Mouse (Mus musculus) liver, embryonic 16.5 days (tissue): ENCODE data around the gene Prr5l. TPM values are rescaled to one million over a fixed set of nuclear protein-coding genes. Genes with fewer than 3 reads are reported as not detected.
A peak's percentile ranks its signal among the peaks of the same experiment; 100 is the strongest.

ENCODE experiments used
- ATAC-seq: fragments of 200-750 bp; cut with Nextera tagmentation; 2 replicates; pipeline ENCODE4 v1.8.0; 2017; ENCODE audit warnings: low read depth, mild to moderate bottlenecking, moderate number of reproducible peaks, moderate library complexity
- H3K27ac ChIP-seq: fragments of 300-500 bp; sonication (generic); 2 replicates; pipeline ENCODE4 v1.5.1; 2014; ENCODE audit warnings: mild to moderate bottlenecking, low read length
- H3K27me3 ChIP-seq: fragments of 300-500 bp; sonication (generic); 2 replicates; pipeline ENCODE4 v1.6.1; 2014; ENCODE audit warnings: low read depth, low read length, mixed read lengths; ENCODE audit not compliant: control insufficient read depth, insufficient read depth
- H3K36me3 ChIP-seq: fragments of 300-500 bp; sonication (generic); 2 replicates; pipeline ENCODE4 v1.6.1; 2014; ENCODE audit warnings: mild to moderate bottlenecking; ENCODE audit not compliant: control insufficient read depth, insufficient read depth
- H3K4me1 ChIP-seq: fragments of 300-500 bp; sonication (generic); 2 replicates; pipeline ENCODE4 v1.6.1; 2014; ENCODE audit warnings: low read depth, low read length, mixed read lengths; ENCODE audit not compliant: control insufficient read depth
- H3K4me2 ChIP-seq: fragments of 300-500 bp; sonication (generic); 2 replicates; pipeline ENCODE4 v1.6.1; 2014; ENCODE audit warnings: low read depth, low read length, mixed read lengths
- H3K4me3 ChIP-seq: fragments of 300-500 bp; sonication (generic); 2 replicates; pipeline ENCODE4 v1.5.1; 2014; ENCODE audit warnings: low read depth, mild to moderate bottlenecking, low read length
- H3K9ac ChIP-seq: fragments of 300-500 bp; sonication (generic); 2 replicates; pipeline ENCODE4 v1.6.1; 2014; ENCODE audit warnings: low read depth, low read length
- H3K9me3 ChIP-seq: fragments of 300-500 bp; sonication (generic); replicated peaks from 2 replicates; pipeline ENCODE4 v1.6.1; 2016; ENCODE audit warnings: low read length; ENCODE audit not compliant: control insufficient read depth
- WGBS: fragments of 180-500 bp; shearing (Covaris S2); extraction: QIAGEN DNeasy Blood & Tissue Kit; methylation state at CpG from one replicate; pipeline ENCODE4 v1.1.7; 2014; ENCODE audit not compliant: insufficient replicate concordance; 5-methylcytosine and 5-hydroxymethylcytosine counted together
- polyA plus RNA-seq: library from polyadenylated mRNA; unstranded; fragments of >200 nt; fragmentation: Nextera tagmentation; extraction: Ambion mirVana; gene quantifications from 2 replicates; pipeline ENCODE4 v1.2.1, GENCODE M21; 2015

Prr5l gene
- polyA plus RNA-seq, 1 experiment from 2014 or later = 5.4 TPM

DNA sequence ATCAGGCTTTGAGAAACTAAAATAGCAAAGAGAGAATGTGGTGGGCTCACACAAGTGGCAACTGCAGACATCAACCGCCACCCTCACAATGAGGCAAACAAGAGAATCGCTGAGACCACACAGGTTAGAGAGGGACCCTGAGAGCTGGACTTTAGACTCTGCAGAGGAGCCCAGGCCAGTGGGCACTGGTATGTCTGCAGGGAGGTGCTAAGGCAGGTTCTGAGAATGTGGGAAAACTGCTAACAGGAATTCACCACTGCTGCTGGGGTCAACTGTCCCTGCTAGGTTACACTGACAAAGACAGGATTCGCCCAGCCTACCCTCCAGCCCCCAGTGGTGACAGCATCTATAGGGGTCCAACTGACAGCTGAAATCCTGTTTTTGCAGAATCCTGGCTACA, 171.2 kb downstream of the Prr5l start:
- Histone ChIP-seq H3K36me3 (no peaks in the 10 kb centered on the region), H3K9ac (no peak overlapping the region), H3K27me3 (no peaks in the 10 kb centered on the region), H3K4me1 (no peaks in the 10 kb centered on the region), H3K4me3 (no peak overlapping the region), H3K9me3 (no peaks in the 10 kb centered on the region), H3K27ac (no peak overlapping the region), H3K4me2 (no peak overlapping the region)
- ATAC-seq = no peak
- WGBS = 57% methylated on average over 3 of the region's 3 CpGs

DNA sequence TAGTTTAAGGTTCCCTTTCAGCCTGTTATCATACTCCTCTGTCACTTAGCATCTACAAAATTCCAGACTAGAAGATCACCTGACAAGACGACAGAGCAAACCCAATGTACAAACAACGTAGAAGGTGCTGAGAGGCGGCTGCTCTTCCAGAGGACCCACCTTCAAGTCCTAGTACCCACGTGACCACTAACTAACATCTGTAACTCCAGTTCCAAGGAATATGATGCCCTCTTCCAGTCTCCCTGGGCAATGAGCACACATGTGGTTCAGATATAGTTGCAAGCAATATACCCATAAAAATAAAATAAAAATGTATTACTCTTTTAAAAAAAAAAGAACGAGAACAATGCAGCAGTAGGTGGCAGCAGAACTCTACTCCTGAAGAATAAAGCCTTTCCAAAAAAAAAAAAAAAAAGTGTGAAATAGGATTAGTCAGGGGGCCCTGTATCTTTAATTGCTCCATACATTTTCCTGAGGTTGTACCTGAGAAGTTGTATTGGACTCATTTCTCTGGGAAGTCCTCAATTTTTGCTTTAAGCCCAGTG, 176.8 kb downstream of the Prr5l start:
- no peak overlapping the region for H3K4me3 ChIP-seq
- ATAC-seq = no peak
- no peaks in the 10 kb centered on the region for H3K36me3 ChIP-seq
- no peak overlapping the region for H3K4me2 ChIP-seq
- no peaks in the 10 kb centered on the region for H3K4me1 ChIP-seq
- WGBS = 40% methylated on average over 5 of the region's 5 CpGs
- no peak overlapping the region for H3K27ac ChIP-seq
- no peaks in the 10 kb centered on the region for H3K27me3 ChIP-seq
- no peak overlapping the region for H3K9ac ChIP-seq
- H3K9me3 ChIP-seq = no peaks in the 10 kb centered on the region

DNA sequence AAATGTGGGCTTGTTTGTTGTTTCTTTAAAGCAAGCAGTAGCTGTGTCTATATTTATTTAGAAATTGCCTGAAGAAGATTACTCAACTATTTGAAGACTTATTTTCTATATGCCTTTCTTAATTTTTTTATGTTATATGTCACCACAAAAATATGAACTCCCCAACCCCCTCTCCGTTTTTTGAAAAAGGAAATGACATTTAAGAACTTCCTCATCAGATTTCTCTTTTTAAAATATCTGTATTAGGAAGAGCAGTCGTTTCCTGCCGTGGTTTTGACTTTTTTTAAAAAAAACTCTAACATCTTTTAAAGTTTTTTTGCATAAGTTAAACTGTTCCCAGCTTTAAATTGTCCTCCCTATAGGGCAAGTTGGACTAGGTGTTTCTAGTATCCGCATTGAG, 183.5 kb downstream of the Prr5l start:
- Histone ChIP-seq H3K4me1 (peaks cover 7% of the 10 kb centered on the region), H3K27me3 (no peaks in the 10 kb centered on the region), H3K4me2 (no peak overlapping the region), H3K27ac (no peak overlapping the region), H3K36me3 (peaks cover 16% of the 10 kb centered on the region), H3K4me3 (no peak overlapping the region), H3K9ac (no peak overlapping the region), H3K9me3 (no peaks in the 10 kb centered on the region)
- ATAC-seq = no peak
- WGBS = 32% methylated on average over 4 of the region's 4 CpGs

DNA sequence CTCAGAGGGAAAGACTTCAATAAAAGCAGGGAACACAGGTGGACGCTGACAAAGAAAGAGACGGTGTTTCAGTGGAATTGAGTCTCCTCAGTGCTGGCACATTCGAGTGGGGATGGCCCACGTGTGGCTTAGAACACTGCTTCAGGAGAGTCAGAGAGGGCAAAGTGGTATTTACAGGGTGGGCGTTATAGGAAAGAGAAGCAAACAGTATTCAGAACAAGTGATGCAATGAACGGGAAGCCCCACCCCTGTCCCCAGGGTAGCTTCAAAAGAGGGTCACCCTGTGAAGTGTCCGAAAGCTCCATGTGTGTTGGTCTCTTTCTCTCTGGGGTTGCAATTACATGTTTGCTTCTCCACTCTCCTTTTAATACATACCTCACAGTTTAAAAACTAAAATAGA, 187.2 kb downstream of the Prr5l start:
- H3K27me3 ChIP-seq = no peaks in the 10 kb centered on the region
- H3K4me3 ChIP-seq = no peak overlapping the region
- H3K4me2 ChIP-seq = no peak overlapping the region; the same call in 1 of the 2 replicates
- no peaks in the 10 kb centered on the region for H3K9me3 ChIP-seq
- WGBS = 63% methylated on average over 7 of the region's 7 CpGs
- peak; percentile 80 for ATAC-seq
- peaks cover 19% of the 10 kb centered on the region for H3K36me3 ChIP-seq
- 0 out of 2 replicates have a peak overlapping the region, but pooled peaks have one; percentile 4 for H3K27ac ChIP-seq
- H3K4me1 ChIP-seq = peaks cover 7% of the 10 kb centered on the region
- no peak overlapping the region for H3K9ac ChIP-seq

DNA sequence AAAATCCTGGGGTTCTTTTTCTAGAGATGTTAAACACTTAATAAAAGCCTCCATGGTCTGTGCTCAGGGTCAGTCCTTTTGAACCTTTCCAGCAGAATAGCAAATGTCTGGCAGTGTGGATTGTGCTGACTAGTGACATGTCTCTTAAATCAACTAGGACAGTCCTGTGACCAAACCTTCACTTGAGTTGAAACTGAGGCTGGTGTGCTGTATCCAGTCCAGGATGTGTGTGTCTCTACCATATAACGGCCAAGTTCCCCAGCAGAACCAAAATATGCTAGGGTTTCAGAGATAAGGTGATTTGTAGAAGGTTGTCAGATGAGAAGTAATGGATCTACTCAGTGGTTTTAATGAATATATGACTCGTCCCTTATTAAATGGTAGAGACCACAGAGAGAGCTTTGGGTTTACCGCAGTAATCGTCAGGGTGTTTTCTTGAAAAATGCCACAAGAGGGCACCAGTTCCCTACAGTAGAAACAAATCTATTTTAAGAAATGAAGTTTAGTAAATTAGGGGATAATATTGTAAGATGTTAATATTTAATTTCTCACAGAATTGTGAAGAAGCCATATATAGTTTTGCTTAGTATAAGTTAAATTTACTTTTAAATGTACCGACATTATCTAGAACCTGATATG, 189.1 kb downstream of the Prr5l start:
- Histone ChIP-seq H3K4me1 (peaks cover 3% of the 10 kb centered on the region; the same call in 1 of the 2 replicates), H3K9ac (no peak overlapping the region), H3K27me3 (no peaks in the 10 kb centered on the region), H3K4me2 (no peak overlapping the region), H3K9me3 (no peaks in the 10 kb centered on the region), H3K4me3 (no peak overlapping the region), H3K36me3 (peaks cover 25% of the 10 kb centered on the region), H3K27ac (no peak overlapping the region)
- ATAC-seq = no peak
- 55% methylated on average over 5 of the region's 5 CpGs for WGBS

DNA sequence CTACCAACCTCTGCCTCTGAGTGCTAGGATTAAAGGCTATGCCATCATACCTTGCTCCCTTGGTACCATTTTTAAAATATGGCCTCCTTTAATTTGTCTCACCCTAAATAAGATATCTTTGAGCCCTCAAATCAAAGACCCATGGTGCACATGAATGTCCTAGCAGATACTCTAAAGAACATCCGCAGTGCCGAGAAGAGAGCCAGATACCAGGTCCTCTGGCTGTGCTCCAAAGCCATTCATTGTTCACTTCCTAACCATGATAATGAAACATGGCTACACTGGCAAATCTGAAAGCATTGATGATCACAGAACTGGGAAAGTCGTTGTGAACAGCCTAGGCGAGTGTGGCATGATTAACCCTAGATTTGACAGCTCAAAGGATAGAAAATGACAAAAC, 189.8 kb downstream of the Prr5l start:
- Histone ChIP-seq H3K9me3 (no peaks in the 10 kb centered on the region), H3K27ac (no peak overlapping the region), H3K36me3 (peaks cover 25% of the 10 kb centered on the region), H3K4me1 (no peaks in the 10 kb centered on the region), H3K4me3 (no peak overlapping the region), H3K4me2 (no peak overlapping the region), H3K9ac (no peak overlapping the region), H3K27me3 (no peaks in the 10 kb centered on the region)
- no peak for ATAC-seq
- WGBS = 66% methylated on average over 4 of the region's 4 CpGs

DNA sequence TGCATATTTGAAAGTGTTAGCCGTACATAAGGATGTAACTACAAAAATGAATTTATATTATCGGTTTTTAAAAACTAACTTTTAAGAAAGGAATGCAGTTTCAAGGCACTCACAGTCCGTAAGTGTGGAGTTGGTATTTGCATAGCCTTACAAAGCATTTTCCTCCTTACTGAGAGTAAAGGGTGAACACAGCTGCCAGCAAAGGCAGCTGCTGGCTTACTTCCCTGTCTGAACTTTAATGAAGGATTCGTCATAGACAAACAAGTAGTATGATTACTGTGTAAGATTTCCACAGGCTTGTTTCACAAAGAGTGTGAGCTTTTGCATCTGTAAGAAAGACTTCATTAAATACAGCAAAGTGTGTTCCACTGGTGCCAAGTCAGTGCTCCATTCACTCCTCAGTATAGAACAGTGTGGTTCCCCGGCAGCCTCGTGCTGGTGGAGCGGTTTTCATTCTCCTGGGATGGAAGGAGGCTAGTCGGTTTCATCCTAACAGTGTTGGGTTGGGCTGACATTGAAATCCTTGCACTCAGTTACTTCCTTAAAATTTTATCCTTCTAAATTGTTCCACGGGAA, 192.5 kb downstream of the Prr5l start:
- H3K27me3 ChIP-seq = no peaks in the 10 kb centered on the region
- no peak overlapping the region for H3K4me2 ChIP-seq
- no peak for ATAC-seq
- H3K9ac ChIP-seq = no peak overlapping the region
- H3K9me3 ChIP-seq = no peaks in the 10 kb centered on the region
- H3K4me1 ChIP-seq = no peaks in the 10 kb centered on the region
- WGBS = 82% methylated on average over 9 of the region's 9 CpGs
- H3K27ac ChIP-seq = no peak overlapping the region
- H3K36me3 ChIP-seq = peaks cover 13% of the 10 kb centered on the region
- no peak overlapping the region for H3K4me3 ChIP-seq

DNA sequence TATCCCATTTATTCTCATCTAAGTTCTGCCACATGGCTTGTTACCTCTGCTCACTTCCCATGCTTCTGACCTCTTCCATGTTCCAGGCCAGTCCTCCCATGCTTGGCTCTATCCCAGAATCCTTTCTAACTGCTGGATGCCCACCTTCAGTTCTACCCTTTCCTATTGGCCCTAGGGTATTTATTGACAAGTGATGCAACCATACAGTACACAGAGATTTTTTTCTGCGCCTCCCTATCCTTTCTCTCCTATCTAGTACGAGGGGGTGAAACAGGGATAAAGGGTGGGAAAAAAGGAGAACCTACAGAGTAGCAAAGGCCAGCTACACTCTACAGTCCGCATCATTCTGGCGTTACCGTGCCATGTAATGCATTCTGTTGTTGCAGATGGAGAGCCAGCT, 194.8 kb downstream of the Prr5l start:
- Histone ChIP-seq H3K4me3 (no peak overlapping the region), H3K9me3 (no peaks in the 10 kb centered on the region), H3K4me1 (no peaks in the 10 kb centered on the region), H3K27ac (no peak overlapping the region), H3K4me2 (no peak overlapping the region), H3K27me3 (no peaks in the 10 kb centered on the region), H3K9ac (no peak overlapping the region), H3K36me3 (peaks cover 18% of the 10 kb centered on the region)
- WGBS = 76% methylated on average over 5 of the region's 5 CpGs
- ATAC-seq = no peak

DNA sequence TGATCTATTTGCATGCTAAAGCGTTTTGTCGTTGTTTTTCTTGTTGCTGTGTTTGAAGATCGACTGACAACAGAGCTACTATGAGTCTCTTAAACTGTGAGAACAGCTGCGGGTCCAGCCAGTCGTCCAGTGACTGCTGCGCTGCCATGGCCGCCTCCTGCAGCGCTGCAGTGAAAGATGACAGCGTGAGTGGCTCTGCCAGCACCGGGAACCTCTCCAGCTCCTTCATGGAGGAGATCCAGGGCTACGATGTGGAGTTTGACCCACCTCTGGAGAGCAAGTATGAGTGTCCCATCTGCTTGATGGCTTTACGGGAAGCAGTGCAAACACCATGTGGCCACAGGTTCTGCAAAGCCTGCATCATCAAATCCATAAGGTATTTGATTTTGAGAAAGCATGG, 198.4 kb downstream of the Prr5l start:
- Histone ChIP-seq H3K36me3 (peaks cover 11% of the 10 kb centered on the region), H3K4me2 (no peak overlapping the region), H3K27me3 (no peaks in the 10 kb centered on the region), H3K4me3 (no peak overlapping the region), H3K4me1 (peaks cover 1% of the 10 kb centered on the region), H3K27ac (no peak overlapping the region), H3K9ac (no peak overlapping the region), H3K9me3 (no peaks in the 10 kb centered on the region)
- ATAC-seq = no peak
- 85% methylated on average over 12 of the region's 12 CpGs for WGBS
